Mouse (Mus musculus): ENCODE results near the gene Gm29427.
"Not testable (repeated sequence)": the region's sequence is repeated elsewhere in the genome, so short reads cannot be mapped to it uniquely, and the experiment has no call there.

Gm29427 gene

GRCm38 (mm10) chr1:130663576-130663975 lies 52.0 kb downstream of the Gm29427 start:
- DNase-seq (ENCODE audit: low read depth, low spot score): not testable (repeated sequence)

GRCm38 (mm10) chr1:130661454-130661853 lies 54.1 kb downstream of the Gm29427 start, which contains the start of gene C4bp:
Gene C4bp, minus strand, starts transcription at chr1:130661632.
- DNase-seq (ENCODE audit: low read depth, low spot score): no peak

GRCm38 (mm10) chr1:130659641-130660040 lies 56.0 kb downstream of the Gm29427 start:
- not testable (repeated sequence) for DNase-seq (ENCODE audit: low read depth, low spot score)

DNA sequence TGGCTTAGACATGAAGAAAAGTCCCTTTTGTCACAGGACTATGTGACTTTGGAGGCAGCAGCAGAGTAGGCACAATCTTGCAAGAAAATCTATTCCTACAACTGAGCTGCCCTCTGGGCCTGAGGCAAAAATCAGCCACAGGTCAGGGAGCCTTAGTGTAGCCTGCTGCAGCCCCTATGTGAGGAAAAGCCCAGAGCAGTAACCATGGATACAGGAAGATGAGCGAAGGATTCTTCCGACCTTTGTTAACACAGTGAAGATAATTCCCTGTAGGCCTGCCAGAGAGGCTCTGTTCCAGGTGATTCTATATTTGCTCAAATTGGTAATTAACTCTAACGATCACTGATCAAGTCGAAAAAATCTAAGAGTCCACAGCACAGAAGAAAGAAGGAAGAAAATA lies 71.5 kb downstream of the Gm29427 start:
- no peak for DNase-seq (ENCODE audit: low read depth, low spot score)

- no peak for DNase-seq (ENCODE audit: low read depth, low spot score)
Measured at GRCm38 (mm10) chr1:130640967-130641366, 74.6 kb downstream of the Gm29427 start.

GRCm38 (mm10) chr1:130633761-130634410 lies 81.7 kb downstream of the Gm29427 start:
- peak; percentile 9 for DNase-seq (ENCODE audit: low read depth, low spot score)

DNA sequence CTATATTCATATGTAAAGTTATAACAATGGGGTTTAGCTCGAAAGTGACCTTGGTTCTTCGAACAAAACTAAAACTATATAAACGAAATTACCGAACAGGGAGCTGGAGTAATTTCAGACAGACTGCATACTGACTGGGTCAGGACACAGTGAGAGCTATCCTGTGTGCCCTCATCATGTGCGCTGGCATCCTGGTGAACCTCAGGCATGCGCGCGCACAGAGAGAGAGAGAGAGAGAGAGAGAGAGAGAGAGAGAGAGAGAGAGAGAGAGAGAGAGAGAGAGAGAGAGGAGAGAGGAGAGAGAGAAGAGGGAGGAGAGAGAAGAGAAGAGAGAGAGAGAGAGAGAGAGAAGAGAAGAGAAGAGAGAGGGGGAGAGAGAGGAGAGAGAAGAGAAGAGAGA lies 82.3 kb downstream of the Gm29427 start:
- DNase-seq (ENCODE audit: low read depth, low spot score): no peak

DNA sequence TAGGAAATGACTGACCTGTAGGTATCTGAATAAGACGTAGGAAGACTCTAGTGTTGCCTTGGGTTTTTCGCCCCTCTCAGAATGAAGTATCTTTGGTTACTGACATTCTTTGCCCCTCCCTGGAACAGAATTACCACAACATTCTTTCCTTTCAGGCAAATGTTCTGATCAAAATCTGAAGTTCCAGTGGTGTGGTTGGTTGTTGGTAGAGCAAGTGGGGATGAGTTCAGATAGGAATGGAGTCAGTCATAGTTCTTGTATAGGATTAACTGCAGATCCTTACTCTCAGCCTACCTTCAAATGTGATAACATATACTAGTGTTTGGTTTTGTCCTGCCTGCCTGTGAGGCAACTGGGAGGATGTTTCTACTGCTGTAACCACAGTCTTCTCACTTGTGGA lies 86.1 kb downstream of the Gm29427 start, which contains the start of gene Zp3r:
Zp3r (minus strand) TSS at position 101 of the 400 bp plus-strand sequence.
- no peak for DNase-seq (ENCODE audit: low read depth, low spot score)

Data from telencephalon, adult 2 months (tissue).